Comparison of ENCODE assay signal across 8 mouse cellular contexts in genomic region chr7:141902269-141902729, GRCm38 (mm10). TPM values are rescaled to one million over a fixed set of nuclear protein-coding genes. Genes with fewer than 3 reads are reported as not detected.
DNase-seq lines count a peak whose midpoint lies in the region; ATAC-seq lines count a peak whose summit lies in the region.

No protein-coding gene starts in this region.

- peaks cover 6% of the 10 kb centered on the region; the same call in 1 of the 2 replicates for H3K27me3 ChIP-seq in hindbrain, embryonic 15.5 days

- no peaks in the 10 kb centered on the region for H3K36me3 ChIP-seq in hindbrain, embryonic 15.5 days

- peak overlapping the region; percentile 79 for H3K4me3 ChIP-seq in hindbrain, embryonic 15.5 days

- peaks cover 36% of the 10 kb centered on the region for H3K4me1 ChIP-seq in hindbrain, embryonic 15.5 days (replicated peaks)

- ATAC-seq in hindbrain, embryonic 15.5 days (ENCODE audit: low FRiP score, low read depth) = peak; percentile 97

- WGBS in hindbrain, embryonic 15.5 days = under 1% methylated on average over 44 of the region's 44 CpGs

- H3K9ac ChIP-seq in hindbrain, embryonic 15.5 days = peak overlapping the region; percentile 80

- peak overlapping the region; percentile 80 for H3K4me2 ChIP-seq in hindbrain, embryonic 15.5 days

- H3K9me3 ChIP-seq in hindbrain, embryonic 15.5 days = no peaks in the 10 kb centered on the region

- peak; percentile 100 for DNase-seq in T-cell, adult 2 months (ENCODE audit: low spot score)
- DNase-seq in cerebellum, postnatal 36 days = peak; percentile 99 to 100
- DNase-seq in frontal cortex, postnatal 36 days (ENCODE audit: low spot score in 2 of 2) = peak; percentile 98 to 99
- peak; percentile 97 for DNase-seq in left cerebral cortex, adult 11 months (ENCODE audit: low spot score)
- peak; percentile 99 to 100 for DNase-seq in lung, postnatal 4 days
- peak; percentile 100 for DNase-seq in retina, postnatal 7 days (ENCODE audit: low read depth, low spot score)
- peak; percentile 98 for DNase-seq in urinary bladder, adult 2 months (ENCODE audit: low spot score)

- peak overlapping the region; percentile 89 for H3K27ac ChIP-seq in hindbrain, embryonic 15.5 days (replicated peaks)

RNA-seq across cellular contexts. Expression of gene Tollip, which starts 16.0 kb away (rescaled TPM):
- 75.7 and 80.3 TPM in 2 replicates for polyA plus RNA-seq in hindbrain, embryonic 15.5 days (2015; fragmentation: Nextera tagmentation; extraction: Ambion mirVana)
- polyA plus RNA-seq in urinary bladder, adult 2 months (2012; rRNA removed) = 47.1 and 47.7 TPM in 2 replicates

RNA-seq across cellular contexts. Expression of gene Brsk2, which starts 47.3 kb away (rescaled TPM):
- polyA plus RNA-seq in hindbrain, embryonic 15.5 days (2015; fragmentation: Nextera tagmentation; extraction: Ambion mirVana) = 20.6 and 23.1 TPM in 2 replicates
- 0.27 and 0.34 TPM in 2 replicates for polyA plus RNA-seq in urinary bladder, adult 2 months (2012; rRNA removed)

Comparison
In these comparisons a context has a peak if more than half of its experiments do, and no peak if none do; other contexts are left out.
1. Peak in every context shown above with its lines: DNase-seq, ATAC-seq, H3K4me3 ChIP-seq and H3K27ac ChIP-seq.
2. RNA of gene Brsk2, which starts 47.3 kb away (polyA plus RNA-seq): 20.6 to 23.1 TPM in hindbrain, embryonic 15.5 days; 0.27 to 0.34 TPM in urinary bladder, adult 2 months; every median in the first group is over 10 times any median in the second.